Mouse (Mus musculus) heart, adult 2 months (tissue): ENCODE measurements at regions not wholly inside any gene's neighbourhood (a gene's known extent, or its start where the extent isn't known, plus 50 kb on each side); places are given as distances from the start of the nearest gene placed in this dataset.

Experiments used
- CTCF ChIP-seq: fragments of 200-600 bp; IDR thresholded peaks from 2 replicates; pipeline ENCODE4 v1.8.1; 2022; ENCODE audit warnings: antibody characterized with exemption, mild to moderate bottlenecking, moderate library complexity
- EP300 ChIP-seq: fragments of 200-500 bp; IDR thresholded peaks from 2 replicates; pipeline ENCODE4 v1.6.1; 2011; ENCODE audit warnings: low read depth, low read length, control low read depth; ENCODE audit not compliant: insufficient read depth

DNA sequence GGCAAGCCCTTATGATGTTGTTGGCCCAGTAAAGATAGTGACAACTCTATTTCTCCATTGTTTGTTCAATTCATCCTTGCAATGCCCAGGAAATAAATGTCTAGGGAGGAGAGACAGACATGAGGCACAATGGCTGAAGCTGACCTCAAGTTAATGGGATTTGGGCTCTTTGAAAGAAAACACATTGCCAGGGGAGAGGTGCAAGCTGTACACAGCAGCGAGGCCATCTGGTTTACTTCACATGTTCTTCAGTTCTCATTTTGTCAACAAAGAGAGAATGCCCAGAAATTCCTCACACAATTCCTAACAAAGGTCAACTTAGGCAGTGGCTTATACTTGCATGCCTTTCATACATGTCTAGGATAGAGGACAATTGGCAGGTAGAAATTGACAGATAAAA lies 789.6 kb upstream of the Grm7 start:
- TF ChIP-seq EP300, result no peak
- TF ChIP-seq CTCF, result no peak
